Mouse (Mus musculus) Patski (cell line): ENCODE data around the gene Prr14l. TPM values are rescaled to one million over a fixed set of nuclear protein-coding genes. Genes with fewer than 3 reads are reported as not detected.
"Not testable (repeated sequence)": the region's sequence is repeated elsewhere in the genome, so short reads cannot be mapped to it uniquely, and the experiment has no call there.

ENCODE experiments used
- ATAC-seq: fragments of 100-300 bp; one replicate; pipeline ENCODE4 v1.8.0; 2021
- CTCF ChIA-PET: fragments of 350-600 bp; sonication (Branson Sonifier 250); formaldehyde crosslinking; loops from one replicate; lab custom pipeline; 2022; ENCODE audit warnings: inconsistent platforms; lab: Charles Lee
- POLR2A ChIA-PET: fragments of 350-600 bp; sonication (Branson Sonifier 250); formaldehyde crosslinking; loops from one replicate; lab custom pipeline; 2022; ENCODE audit warnings: antibody characterized with exemption, inconsistent platforms; lab: Charles Lee
- DNase-seq: peaks from one replicate; pipeline ENCODE4 v3.0.0-alpha.2; 2011; ENCODE audit warnings: low read depth, low spot score
- H3K27me3 ChIP-seq: fragments of 371-371 bp; one replicate; pipeline ENCODE4 v1.5.1; 2021
- CTCF ChIP-seq: fragments of 100-300 bp; IDR thresholded peaks from one replicate; pipeline ENCODE4 v1.5.1; 2021
- in situ Hi-C: fragments of 300-500 bp; cut with MboI; formaldehyde crosslinking; loops from 3 replicates; pipeline ENCODE4 v1.11.1; 2018; ENCODE audit warnings: low pct_unique_long_range_greater_than_20kb, mixed read lengths
- polyA plus RNA-seq: library from polyadenylated mRNA; unstranded; gene quantifications from one replicate; pipeline ENCODE4 v1.2.3, GENCODE M21; 2021

The Prr14l gene
- polyA plus RNA-seq, 1 experiment from 2014 or later = 16.4 TPM

DNA sequence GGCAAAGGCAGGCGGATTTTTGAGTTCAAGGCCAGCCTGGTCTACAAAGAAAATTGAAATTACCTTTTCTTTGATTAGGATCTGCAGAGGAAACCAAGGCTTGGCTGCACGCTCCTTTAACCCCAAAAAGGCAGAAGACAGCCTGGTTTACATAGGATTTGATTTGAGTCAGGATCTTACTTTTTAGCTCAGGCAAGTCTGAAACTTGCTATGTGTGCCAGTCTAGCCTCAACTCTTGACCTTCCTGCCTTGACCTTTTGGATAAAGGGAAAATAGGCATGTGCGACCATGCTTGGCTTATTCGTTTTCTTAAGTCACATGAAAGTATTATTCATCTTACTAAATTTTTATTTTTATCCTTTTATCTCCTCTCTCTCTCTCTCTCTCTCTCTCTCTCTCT lies 762 bp upstream of the Prr14l start:
- CTCF ChIA-PET = no interaction called here
- no peaks in the 10 kb centered on the region for H3K27me3 ChIP-seq
- no peak for TF ChIP-seq CTCF
- POLR2A ChIA-PET = no interaction called here
- ATAC-seq (no peak), DNase-seq (no peak)
- in situ Hi-C loops = no loop called here

DNA sequence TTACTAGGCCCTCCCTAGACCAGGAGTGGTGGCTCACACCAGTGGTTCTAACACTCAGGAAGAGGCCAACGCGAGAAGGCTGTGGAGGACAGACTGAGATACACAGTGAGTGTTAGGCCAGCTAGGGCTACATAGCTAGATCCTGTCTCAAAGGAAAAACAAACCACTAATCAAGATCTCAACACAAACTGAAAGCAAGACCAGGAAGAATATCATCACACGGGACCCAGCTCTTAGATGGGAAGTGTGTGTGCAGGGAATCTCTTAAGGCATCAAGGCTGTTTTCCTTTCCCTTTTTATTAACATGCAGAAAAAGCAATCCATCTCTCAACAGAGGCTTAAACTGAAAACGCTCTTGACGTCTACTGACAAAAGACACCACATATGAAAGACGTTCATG lies 2.0 kb downstream of the Prr14l start:
- no peaks in the 10 kb centered on the region for H3K27me3 ChIP-seq
- in situ Hi-C loops = no loop called here
- DNase-seq (no peak), ATAC-seq (no peak)
- ChIA-PET CTCF (interaction anchor here (1.0 to 2.3 kb wide), 3 partner anchors 14 to 33 kb away, joined by 3 to 5 read pairs (median 4); no protein-coding TSS in a partner anchor), POLR2A (interaction anchor here (0.7 to 1.2 kb wide), 2 partner anchors 8 to 18 kb away, joined by 4 read pairs; no protein-coding TSS in a partner anchor)
- TF ChIP-seq CTCF = no peak

DNA sequence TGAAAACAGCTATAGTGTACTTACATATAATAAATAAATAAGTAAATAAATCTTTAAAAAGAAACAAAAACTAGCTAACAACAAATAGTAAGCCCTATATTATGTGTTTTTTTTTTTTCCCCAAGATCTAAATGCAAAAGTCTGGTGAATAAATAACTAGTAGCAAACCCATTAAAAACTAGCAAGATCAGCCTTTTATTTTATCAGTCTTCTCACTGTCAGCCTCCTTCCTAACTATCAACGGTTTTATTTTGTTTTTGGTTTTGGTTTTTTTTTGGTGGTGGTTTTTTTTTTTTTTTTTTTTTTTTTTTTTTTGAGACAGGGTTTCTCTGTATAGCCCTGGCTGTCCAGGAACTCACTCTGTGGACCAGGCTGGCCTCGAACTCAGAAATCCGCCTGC lies 4.5 kb downstream of the Prr14l start:
- in situ Hi-C loops = not testable (repeated sequence)

DNA sequence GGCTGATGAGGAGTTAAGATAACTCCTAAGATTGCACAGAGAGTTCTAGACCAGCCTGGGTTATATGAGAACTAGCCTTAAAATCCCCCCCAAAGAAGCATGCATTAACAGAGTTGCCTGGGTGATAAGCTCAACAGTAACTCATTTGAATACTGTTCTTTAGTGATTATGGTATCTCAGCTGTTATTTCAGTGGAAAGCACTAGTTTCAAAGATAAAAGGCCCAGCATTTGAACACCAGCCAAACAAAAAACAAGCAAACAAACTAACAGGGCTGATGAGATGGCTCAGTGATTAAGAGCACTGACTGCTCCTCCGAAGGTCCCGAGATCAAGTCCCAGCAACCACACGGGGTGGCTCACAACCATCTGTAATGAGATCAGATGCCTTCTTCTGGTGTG lies 4.9 kb downstream of the Prr14l start:
- no peak for ATAC-seq
- in situ Hi-C loops = no loop called here
- H3K27me3 ChIP-seq = no peaks in the 10 kb centered on the region
- POLR2A ChIA-PET = no interaction called here
- CTCF ChIA-PET = interaction anchor here (0.9 kb wide), 1 partner anchor 17 kb away, joined by 3 read pairs; no protein-coding TSS in a partner anchor
- TF ChIP-seq CTCF = no peak
- no peak for DNase-seq

More for the DNA sequence above, 4.5 kb downstream of the Prr14l start:
- H3K27me3 ChIP-seq, DNase-seq, ATAC-seq, POLR2A ChIA-PET: not testable (repeated sequence)
- CTCF ChIA-PET = interaction anchor here (0.9 kb wide), 1 partner anchor 18 kb away, joined by 3 read pairs; no protein-coding TSS in a partner anchor

DNA sequence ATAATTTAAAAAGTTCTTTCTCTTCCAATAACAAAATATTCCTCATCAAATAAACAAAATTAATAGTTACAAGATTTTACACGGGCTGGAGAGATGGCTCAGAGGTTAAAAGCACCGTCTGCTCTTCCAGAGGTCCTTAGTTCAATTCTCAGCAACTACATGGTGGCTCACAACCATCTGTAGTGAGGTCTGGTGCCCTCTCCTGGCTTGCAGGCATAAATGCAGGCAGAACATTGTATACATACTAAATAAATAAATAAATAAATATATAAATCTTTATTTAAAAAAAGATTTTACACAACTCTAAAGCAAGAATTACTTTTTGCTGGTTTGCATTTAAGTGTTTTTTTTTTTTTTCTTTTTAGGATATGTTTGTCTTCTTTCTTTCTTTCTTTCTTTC lies 14.0 kb downstream of the Prr14l start:
- DNase-seq (no peak), ATAC-seq (no peak)
- no peaks in the 10 kb centered on the region for H3K27me3 ChIP-seq
- CTCF ChIA-PET = interaction anchor here (1.6 kb wide), 1 partner anchor 9 kb away, joined by 4 read pairs; no protein-coding TSS in a partner anchor
- TF ChIP-seq CTCF = peak; percentile 58
- POLR2A ChIA-PET = no interaction called here
- in situ Hi-C loops = no loop called here

DNA sequence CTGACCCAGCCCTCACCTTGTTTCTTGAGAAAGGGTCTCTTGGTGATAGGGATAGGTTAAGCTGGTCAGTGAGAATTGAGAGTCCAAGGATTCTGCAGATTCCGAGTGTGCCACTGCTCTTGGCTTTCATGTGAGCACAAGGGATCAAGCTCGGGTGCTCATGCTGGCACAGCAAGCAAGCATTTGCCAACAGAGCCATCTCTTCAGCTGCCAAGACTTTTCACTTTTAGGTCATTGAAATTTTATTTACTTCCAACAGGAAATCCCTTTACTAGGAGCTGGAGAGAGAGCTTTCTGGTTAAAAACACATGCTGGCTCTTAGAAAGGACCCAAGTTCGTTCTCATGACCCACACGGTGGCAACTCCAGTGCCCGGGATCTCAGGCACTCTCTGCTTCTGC lies 17.1 kb downstream of the Prr14l start:
- TF ChIP-seq CTCF = no peak
- DNase-seq (no peak), ATAC-seq (no peak)
- no peaks in the 10 kb centered on the region for H3K27me3 ChIP-seq
- in situ Hi-C loops = no loop called here
- POLR2A ChIA-PET = no interaction called here
- CTCF ChIA-PET = interaction anchor here (1.3 kb wide), 1 partner anchor 10 kb away, joined by 4 read pairs; the partner anchor contains the start of gene Gm20671

DNA sequence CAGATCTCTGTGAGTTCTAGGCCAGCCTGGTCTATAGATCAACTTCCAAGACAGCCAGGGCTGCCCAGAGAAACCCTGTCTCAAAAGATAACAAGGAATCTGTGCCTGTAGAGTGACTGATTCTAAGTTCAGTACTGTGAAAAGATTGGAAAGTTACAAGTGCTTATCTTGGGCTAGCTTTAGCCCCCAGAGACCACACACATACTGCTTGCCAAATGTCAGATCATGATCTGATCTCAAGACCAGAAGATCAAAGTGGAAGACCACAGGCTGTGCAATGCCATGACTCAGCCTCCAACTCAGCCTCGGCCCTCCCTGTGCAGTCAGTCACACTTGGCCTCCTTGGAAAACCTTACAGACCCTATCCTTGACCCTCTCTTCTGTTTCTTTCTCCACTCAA lies 19.6 kb downstream of the Prr14l start:
- ATAC-seq (no peak), DNase-seq (no peak)
- ChIA-PET POLR2A (interaction anchor here (1.4 kb wide), 1 partner anchor 18 kb away, joined by 4 read pairs; no protein-coding TSS in a partner anchor), CTCF (no interaction called here)
- in situ Hi-C loops = no loop called here
- H3K27me3 ChIP-seq = no peaks in the 10 kb centered on the region
- no peak for TF ChIP-seq CTCF

DNA sequence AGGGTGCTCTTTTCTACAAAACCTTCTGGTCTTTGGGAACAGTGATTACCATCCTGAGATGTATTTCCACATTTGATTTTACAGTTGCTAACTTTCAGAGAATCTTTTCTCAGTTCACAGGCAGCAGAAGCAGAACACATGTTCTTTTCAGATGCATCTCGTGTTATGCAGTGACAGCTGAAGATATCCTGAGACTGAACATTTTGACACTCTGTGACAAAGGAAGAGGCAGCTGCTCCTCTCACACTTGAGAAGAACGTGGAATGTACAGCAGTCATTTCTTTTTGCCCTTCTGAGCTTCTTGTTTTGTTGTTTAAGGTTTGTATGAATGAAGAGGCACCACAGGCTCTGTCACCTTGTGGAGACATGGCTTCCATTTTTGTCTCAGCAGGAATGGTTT lies 24.0 kb downstream of the Prr14l start:
- H3K27me3 ChIP-seq = no peaks in the 10 kb centered on the region
- no peak for DNase-seq
- TF ChIP-seq CTCF = no peak
- ChIA-PET CTCF (no interaction called here), POLR2A (no interaction called here)
- in situ Hi-C loops = no loop called here
- ATAC-seq = no peak

DNA sequence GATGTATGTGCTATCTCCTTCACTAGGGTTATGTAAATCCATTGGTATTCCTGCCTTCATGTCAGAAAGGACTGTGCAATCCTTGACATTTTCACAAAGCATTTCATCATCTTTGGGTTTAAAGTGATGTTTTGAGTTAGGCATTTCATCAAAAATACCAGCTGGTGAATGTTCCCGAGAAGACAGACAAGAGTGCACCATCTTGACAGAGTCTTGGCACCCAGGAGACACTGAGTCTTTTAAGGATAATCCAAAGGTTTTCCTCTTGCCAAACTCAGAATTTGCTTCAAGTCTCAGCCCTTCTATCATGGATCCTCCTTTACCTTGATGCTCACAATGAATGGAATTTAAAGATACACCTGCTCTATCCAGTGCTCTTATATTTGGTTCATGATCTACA lies 25.3 kb downstream of the Prr14l start:
- DNase-seq, H3K27me3 ChIP-seq, POLR2A ChIA-PET, CTCF ChIA-PET, ATAC-seq, in situ Hi-C loops: not testable (repeated sequence)

DNA sequence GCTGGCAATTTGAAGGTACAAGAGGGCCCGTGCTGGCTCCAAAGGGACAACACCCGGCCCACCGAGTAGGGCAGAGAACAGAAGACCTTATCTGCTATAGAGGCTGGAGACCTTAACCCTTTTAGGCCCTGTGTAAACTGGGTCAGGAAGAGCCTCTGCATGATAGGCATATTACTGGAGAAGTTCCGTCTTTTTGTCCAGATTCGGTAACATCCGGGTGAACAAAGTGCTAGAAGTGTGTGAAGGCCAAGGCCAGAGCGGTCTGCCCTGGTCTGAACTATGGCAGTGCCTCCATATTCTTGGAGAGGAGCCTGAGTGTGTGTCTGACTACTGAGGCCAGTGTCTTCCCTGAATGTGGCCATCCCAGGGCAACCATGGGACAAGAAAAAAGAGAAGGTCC lies 27.0 kb downstream of the Prr14l start, which contains the start of gene Gm20671:
Gene Gm20671 (minus strand): TSS at position 101 of the 400 bp plus-strand sequence.
- TF ChIP-seq CTCF = no peak
- ChIA-PET POLR2A (no interaction called here), CTCF (interaction anchor here (2.1 kb wide), 1 partner anchor 10 kb away, joined by 4 read pairs; no protein-coding TSS in a partner anchor)
- ATAC-seq (no peak), DNase-seq (no peak)
- in situ Hi-C loops = no loop called here
- H3K27me3 ChIP-seq = no peaks in the 10 kb centered on the region

DNA sequence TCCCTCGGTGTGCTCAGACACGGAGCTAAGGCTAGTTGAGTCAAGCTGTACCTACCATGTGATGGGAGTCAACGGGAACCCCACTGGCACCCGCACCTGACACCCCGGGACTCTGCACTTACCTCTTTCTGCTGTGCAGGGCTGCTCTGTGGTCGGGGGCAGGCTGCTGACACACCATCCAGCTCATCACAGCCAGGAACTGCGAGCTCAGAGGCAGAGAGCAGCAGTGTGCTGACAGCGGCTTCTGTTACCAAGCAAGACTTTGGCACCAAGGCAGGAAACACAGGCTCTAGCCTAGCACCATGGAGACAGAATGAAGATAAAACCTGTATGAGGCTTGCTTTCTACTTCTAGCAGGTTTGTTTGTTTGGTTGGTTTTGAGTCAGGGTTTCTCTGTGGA lies 33.6 kb downstream of the Prr14l start:
- ATAC-seq (no peak), DNase-seq (no peak)
- POLR2A ChIA-PET = interaction anchor here (0.7 kb wide), 1 partner anchor 9 kb away, joined by 3 read pairs; no protein-coding TSS in a partner anchor
- CTCF ChIA-PET = interaction anchor here (1.4 kb wide), 1 partner anchor 12 kb away, joined by 7 read pairs; no protein-coding TSS in a partner anchor
- no peaks in the 10 kb centered on the region for H3K27me3 ChIP-seq
- in situ Hi-C loops = no loop called here
- TF ChIP-seq CTCF = no peak
